Mouse (Mus musculus) kidney, adult 2 months (tissue): ENCODE results near the gene Kyat3. TPM values are rescaled to one million over a fixed set of nuclear protein-coding genes. Genes with fewer than 3 reads are reported as not detected.

Experiments
- DNase-seq: peaks from one replicate; pipeline ENCODE4 v3.0.0; 2021
- H3K27ac ChIP-seq: fragments of 200-500 bp; 2 replicates; pipeline ENCODE4 v1.5.1; 2012; ENCODE audit warnings: low read depth, low read length, control low read depth, inconsistent platforms; ENCODE audit not compliant: insufficient read depth
- H3K27me3 ChIP-seq: fragments of 200-500 bp; replicated peaks from 2 replicates; pipeline ENCODE4 v1.6.1; 2012; ENCODE audit warnings: mild to moderate bottlenecking, moderate library complexity, low read length, inconsistent platforms; ENCODE audit not compliant: control insufficient read depth, insufficient read depth
- H3K36me3 ChIP-seq: fragments of 200-500 bp; 2 replicates; pipeline ENCODE4 v1.6.1; 2012; ENCODE audit warnings: mild to moderate bottlenecking, moderate library complexity, low read length, inconsistent platforms; ENCODE audit not compliant: control insufficient read depth, insufficient read depth
- H3K4me1 ChIP-seq: fragments of 200-500 bp; 2 replicates; pipeline ENCODE4 v1.6.1; 2011; ENCODE audit warnings: low read length; ENCODE audit not compliant: control insufficient read depth, insufficient read depth
- H3K4me3 ChIP-seq: fragments of 200-500 bp; 2 replicates; pipeline ENCODE4 v1.5.1; 2011; ENCODE audit warnings: mild to moderate bottlenecking, low read depth, low read length, control low read depth; ENCODE audit not compliant: insufficient read depth
- CTCF ChIP-seq: fragments of 200-500 bp; conservative IDR thresholded peaks from 2 replicates; pipeline ENCODE4 v1.5.1; 2011; ENCODE audit warnings: low read depth, mild to moderate bottlenecking, control low read depth, low read length, moderate library complexity, mixed read lengths; ENCODE audit not compliant: insufficient read depth, insufficient read length
- POLR2A ChIP-seq: fragments of 200-500 bp; IDR thresholded peaks from one replicate; pipeline ENCODE4 v1.6.1; 2011; ENCODE audit warnings: low read depth, low read length, control low read depth
- WGBS: fragments of 180-500 bp; shearing (Covaris S2); methylation state at CpG from one replicate; pipeline ENCODE4 v1.1.7; 2018; 5-methylcytosine and 5-hydroxymethylcytosine counted together
- polyA plus RNA-seq: library from polyadenylated mRNA; depleted of rRNA; stranded (reverse); fragments of >200 nt; gene quantifications from 2 replicates; pipeline ENCODE4 v1.2.3, GENCODE M21; 2012

Gene Kyat3
- polyA plus RNA-seq, 1 experiment: 61.2 TPM

DNA sequence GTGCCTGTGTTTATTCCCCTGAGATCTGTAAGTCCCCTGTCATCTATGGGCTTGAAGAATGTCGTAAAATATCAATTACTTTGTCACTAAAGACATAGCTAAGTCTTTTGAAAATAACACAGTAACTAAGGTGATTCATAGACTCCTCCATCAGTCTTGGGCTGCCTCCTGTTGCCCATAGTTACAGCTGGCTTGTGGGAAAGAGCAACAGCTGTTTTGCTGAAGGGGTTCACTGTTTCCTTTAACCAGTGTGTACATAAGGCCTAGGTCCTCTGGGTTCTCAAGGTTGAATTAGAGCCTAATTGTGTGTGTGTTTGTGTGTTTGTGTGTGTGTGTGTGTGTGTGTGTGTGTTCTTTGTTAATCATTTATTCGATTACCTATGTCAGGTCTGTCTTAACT, 24.6 kb downstream of the Kyat3 start:
- DNase-seq: no peak
- no peak overlapping the region for H3K4me3 ChIP-seq
- H3K36me3 ChIP-seq: no peaks in the 10 kb centered on the region; the same call in 1 of the 2 replicates
- no peak overlapping the region for H3K27ac ChIP-seq
- H3K27me3 ChIP-seq: no peaks in the 10 kb centered on the region
- TF ChIP-seq CTCF (no peak), POLR2A (no peak)
- WGBS: 75% methylated on average over 2 of the region's 2 CpGs
- H3K4me1 ChIP-seq: no peaks in the 10 kb centered on the region

DNA sequence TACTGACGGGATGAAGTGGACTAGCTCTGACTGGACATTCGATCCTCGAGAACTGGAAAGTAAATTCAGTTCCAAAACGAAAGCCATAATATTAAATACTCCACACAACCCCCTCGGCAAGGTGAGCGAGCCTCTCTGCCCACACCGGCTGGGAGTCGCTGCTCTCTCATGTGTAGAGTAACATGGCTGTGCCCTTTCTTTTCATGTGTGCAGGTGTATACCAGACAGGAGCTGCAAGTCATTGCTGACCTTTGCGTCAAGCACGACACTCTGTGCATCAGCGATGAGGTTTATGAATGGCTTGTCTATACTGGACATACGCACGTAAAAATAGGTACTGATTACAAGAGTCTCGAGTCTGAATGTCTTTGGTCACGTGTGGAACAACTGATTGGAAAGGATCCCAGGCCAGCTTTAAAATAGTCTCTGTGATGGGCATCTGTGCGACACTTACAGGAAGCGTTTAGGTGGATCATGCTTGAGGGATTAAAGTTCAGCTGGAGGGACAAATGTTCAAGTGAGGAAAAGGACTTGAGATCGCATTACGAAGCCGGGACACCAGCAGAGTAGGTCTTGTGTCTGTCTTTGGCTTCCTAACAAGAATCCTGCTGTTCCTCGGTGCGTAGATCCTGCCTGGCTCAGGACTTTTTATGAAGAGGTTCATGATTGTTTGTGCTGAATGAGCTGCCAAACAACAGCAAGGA, 25.3 kb downstream of the Kyat3 start:
- no peak overlapping the region for H3K27ac ChIP-seq
- H3K4me3 ChIP-seq: no peak overlapping the region
- TF ChIP-seq CTCF: no peak
- no peak for TF ChIP-seq POLR2A
- H3K36me3 ChIP-seq: no peaks in the 10 kb centered on the region; the same call in 1 of the 2 replicates
- H3K27me3 ChIP-seq: no peaks in the 10 kb centered on the region
- no peaks in the 10 kb centered on the region for H3K4me1 ChIP-seq
- 55% methylated on average over 22 of the region's 22 CpGs for WGBS
- DNase-seq: no peak

DNA sequence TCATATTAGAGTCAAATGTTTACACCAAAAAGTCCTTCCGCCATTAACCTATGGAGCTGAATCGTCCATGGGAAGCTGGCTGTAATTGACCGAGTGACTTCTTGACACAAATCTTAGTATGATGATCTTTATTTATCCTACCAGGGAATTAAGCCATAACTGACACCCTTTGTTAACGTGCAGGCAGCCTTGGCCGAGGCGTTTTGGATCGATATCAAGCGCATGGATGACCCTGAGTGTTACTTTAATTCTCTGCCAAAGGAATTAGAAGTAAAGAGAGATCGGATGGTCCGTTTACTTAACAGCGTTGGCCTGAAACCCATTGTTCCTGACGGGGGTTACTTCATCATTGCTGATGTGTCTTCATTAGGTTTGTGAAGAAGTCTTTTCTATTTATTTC, 33.4 kb downstream of the Kyat3 start:
- TF ChIP-seq CTCF: no peak
- no peak for TF ChIP-seq POLR2A
- no peak for DNase-seq
- WGBS: 77% methylated on average over 12 of the region's 12 CpGs
- peaks cover 3% of the 10 kb centered on the region; the same call in 1 of the 2 replicates for H3K36me3 ChIP-seq
- H3K4me3 ChIP-seq: no peak overlapping the region
- H3K27ac ChIP-seq: no peak overlapping the region
- H3K27me3 ChIP-seq: no peaks in the 10 kb centered on the region
- H3K4me1 ChIP-seq: no peaks in the 10 kb centered on the region

DNA sequence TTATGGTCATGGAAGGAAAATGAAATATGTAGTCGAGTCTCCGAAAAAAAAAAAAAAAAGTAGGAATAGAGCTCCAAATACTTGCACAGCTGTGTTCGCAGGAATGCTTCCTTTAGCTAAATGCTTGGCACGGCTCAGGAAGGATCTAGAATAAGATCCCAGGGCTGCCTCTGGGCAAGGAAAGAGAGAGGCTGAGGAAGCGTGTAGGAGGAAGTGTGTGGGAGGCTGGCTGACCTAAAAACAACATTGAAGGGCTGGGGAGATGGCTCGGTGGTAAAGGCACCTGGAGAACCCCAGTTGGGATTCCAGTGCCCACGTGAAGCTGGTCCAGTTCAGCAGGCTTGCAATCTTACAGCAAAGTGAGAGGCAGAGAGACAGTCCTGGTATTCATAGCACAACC, 40.0 kb downstream of the Kyat3 start:
- DNase-seq: no peak
- H3K27me3 ChIP-seq: no peaks in the 10 kb centered on the region
- no peaks in the 10 kb centered on the region for H3K4me1 ChIP-seq
- no peak overlapping the region for H3K4me3 ChIP-seq
- TF ChIP-seq POLR2A: no peak
- no peak for TF ChIP-seq CTCF
- H3K27ac ChIP-seq: no peak overlapping the region
- H3K36me3 ChIP-seq: peaks cover 3% of the 10 kb centered on the region; the same call in 1 of the 2 replicates
- 42% methylated on average over 7 of the region's 7 CpGs for WGBS

DNA sequence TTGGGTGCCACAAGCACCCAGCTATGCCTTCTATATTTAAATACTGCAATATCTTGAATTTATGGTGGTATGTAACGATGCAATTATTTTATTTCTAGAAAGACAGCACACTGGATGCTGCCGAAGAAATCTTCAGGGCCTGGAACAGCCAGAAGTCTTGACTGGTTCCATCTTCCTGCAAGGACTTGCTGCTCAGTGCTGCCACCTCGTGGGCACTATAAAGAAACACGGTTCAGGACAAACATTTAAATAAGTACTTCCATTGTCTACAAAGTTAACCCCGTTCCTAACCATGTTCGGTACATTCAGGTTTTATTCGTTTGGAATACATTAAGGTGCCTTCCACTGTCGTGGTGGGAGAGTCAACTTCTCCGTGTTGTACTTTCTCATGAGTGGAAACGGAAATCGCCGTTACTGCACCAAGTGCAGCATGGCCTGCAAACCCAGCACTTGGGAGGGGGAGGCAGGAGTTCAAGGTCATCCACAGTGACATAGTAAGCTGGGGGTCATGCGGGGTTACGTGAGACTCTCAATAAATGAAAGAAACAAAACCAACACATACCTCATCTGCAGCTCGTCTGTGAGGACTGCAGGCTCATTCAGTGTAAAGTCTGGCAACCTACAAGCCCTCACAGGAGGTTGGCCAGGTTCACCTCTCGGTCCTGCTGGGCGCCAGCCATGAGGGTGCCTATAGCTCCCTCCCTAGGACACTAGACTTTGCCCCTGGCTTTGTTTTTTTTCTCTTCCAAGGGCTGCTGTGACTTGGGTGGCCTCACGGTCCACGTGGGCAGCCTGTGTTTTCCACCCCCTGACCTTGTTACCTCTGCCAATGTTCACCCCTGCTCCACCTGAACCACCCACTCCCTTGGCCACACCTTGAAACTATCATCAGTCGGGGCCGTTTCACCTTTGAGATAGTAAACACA, 43.4 kb downstream of the Kyat3 start:
- Histone ChIP-seq H3K27ac (no peak overlapping the region), H3K27me3 (no peaks in the 10 kb centered on the region), H3K4me3 (no peak overlapping the region), H3K36me3 (no peaks in the 10 kb centered on the region), H3K4me1 (no peaks in the 10 kb centered on the region; the same call in 1 of the 2 replicates)
- 52% methylated on average over 21 of the region's 21 CpGs for whole genome bisulfite sequencing
- TF ChIP-seq CTCF (peak; percentile 77), POLR2A (no peak)
- peak; percentile 61 for DNase-seq

DNA sequence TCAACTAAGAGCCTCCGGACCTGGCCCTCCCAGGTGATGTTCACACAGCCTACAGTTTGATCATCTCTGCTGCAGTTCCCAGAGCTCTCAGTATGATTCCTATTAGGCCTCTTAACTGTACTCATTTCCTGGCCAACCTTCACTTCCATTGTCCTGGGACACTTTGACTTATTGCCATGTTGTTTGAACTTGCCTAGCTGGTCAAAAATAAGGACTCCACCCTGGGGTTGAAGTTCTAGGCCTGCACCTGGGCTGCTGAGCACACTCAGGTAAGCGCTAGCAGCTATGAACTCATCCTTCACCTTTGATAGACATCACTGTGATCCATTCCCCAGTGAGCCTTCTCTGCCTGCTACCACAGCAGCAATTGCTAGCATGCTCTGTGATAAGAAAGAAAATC, 44.2 kb downstream of the Kyat3 start:
- no peak for DNase-seq
- Histone ChIP-seq H3K27ac (no peak overlapping the region), H3K4me3 (no peak overlapping the region), H3K4me1 (no peaks in the 10 kb centered on the region; the same call in 1 of the 2 replicates), H3K27me3 (no peaks in the 10 kb centered on the region), H3K36me3 (no peaks in the 10 kb centered on the region)
- 86% methylated on average over 2 of the region's 2 CpGs for WGBS
- TF ChIP-seq CTCF (no peak), POLR2A (no peak)

- peak; percentile 64 for DNase-seq
- H3K27ac ChIP-seq: no peak overlapping the region
- TF ChIP-seq CTCF (no peak), POLR2A (no peak)
Observed at GRCm38 (mm10) chr3:142747673-142748072, 46.8 kb downstream of the Kyat3 start.

More at GRCm38 (mm10) chr3:142747673-142748072, 46.8 kb downstream of the Kyat3 start:
- no peaks in the 10 kb centered on the region for H3K36me3 ChIP-seq
- no peaks in the 10 kb centered on the region for H3K27me3 ChIP-seq
- no peak overlapping the region for H3K4me3 ChIP-seq
- WGBS: 61% methylated on average over 7 of the region's 7 CpGs
- H3K4me1 ChIP-seq: no peaks in the 10 kb centered on the region; the same call in 1 of the 2 replicates
